In the genomic region with DNA sequence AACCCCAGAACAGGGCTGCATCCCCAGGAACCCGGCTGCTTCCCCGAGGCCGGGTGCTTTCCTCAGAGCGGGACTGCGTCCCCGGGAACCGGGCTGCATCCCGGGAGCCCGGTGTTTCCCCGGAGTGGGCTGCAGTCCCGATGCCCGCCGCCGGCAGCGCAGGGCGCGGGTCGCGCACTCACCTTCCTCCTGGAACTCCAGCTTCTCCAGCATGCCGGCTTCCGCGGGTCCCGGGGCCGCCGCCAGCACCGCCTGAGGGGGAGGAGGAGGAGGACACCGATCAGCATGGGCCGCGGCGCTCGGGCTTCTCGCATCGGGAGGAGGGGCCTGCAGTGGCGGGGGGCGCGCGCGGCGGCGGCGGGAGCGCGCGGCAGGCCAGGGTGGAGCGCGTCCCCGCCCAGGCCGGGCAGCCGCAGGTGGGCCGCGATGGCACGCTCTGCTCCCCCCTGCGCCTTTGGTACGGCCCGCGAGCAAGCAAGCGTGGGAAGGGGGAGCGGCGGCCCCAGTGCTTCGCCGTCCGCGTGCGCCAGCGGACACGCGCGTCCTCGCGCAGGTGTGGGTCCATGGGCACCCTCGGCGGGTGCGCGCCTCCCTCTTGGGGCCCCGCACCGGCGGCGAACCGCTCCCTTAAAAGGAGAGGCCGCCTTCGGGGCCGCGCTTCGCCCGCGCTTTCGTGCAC, we compare ENCODE assay signal across 7 mouse cellular contexts.
DNase-seq lines count a peak whose midpoint lies in the region; ATAC-seq and TF ChIP-seq lines count a peak whose summit lies in the region.

No protein-coding gene starts in this region.

- peak overlapping the region; percentile 78 for H3K4me3 ChIP-seq in limb, embryonic 11.5 days (ENCODE audit: low read depth, low read length)
- H3K4me3 ChIP-seq in midbrain, embryonic 15.5 days: peak overlapping the region; percentile 69
- peak overlapping the region; percentile 92 for H3K4me3 ChIP-seq in spleen, adult 2 months (ENCODE audit: extremely low read depth, insufficient read depth, insufficient read length)

- no peaks in the 10 kb centered on the region for H3K36me3 ChIP-seq in limb, embryonic 11.5 days (ENCODE audit: control insufficient read depth, insufficient read depth, low read length)
- no peaks in the 10 kb centered on the region for H3K36me3 ChIP-seq in midbrain, embryonic 15.5 days (replicated peaks)
- H3K36me3 ChIP-seq in spleen, adult 2 months (ENCODE audit: control insufficient read depth, insufficient read depth, low read length): no peaks in the 10 kb centered on the region

- peak; percentile 42; the same call in 1 of the 2 replicates for TF ChIP-seq CTCF in spleen, adult 2 months (IDR thresholded peaks at IDR 0.05; ENCODE audit: extremely low read depth, insufficient read depth, insufficient read length, insufficient replicate concordance)

- peak; percentile 87 for DNase-seq in adrenal gland, postnatal 10 days
- DNase-seq in embryo, embryonic 11 days: peak; percentile 93
- DNase-seq in kidney, adult 11 months: peak; percentile 85
- peak; percentile 89 for DNase-seq in limb, embryonic 11.5 days (ENCODE audit: low spot score)
- peak; percentile 88 to 91 for DNase-seq in spleen, adult 2 months (ENCODE audit: low read depth in 1 of 2, low spot score in 2 of 2)

- H3K9me3 ChIP-seq in limb, embryonic 11.5 days (ENCODE audit: control insufficient read depth, low read length): no peaks in the 10 kb centered on the region
- H3K9me3 ChIP-seq in midbrain, embryonic 15.5 days: no peaks in the 10 kb centered on the region

- WGBS in limb, embryonic 11.5 days: under 1% methylated on average over 40 of the region's 87 CpGs
- WGBS in midbrain, embryonic 15.5 days: under 1% methylated on average over 61 of the region's 87 CpGs
- under 1% methylated on average over 68 of the region's 87 CpGs for WGBS in spleen, adult 2 months

- ATAC-seq in granulocyte monocyte progenitor cell, adult 5-6 weeks (replicated peaks; ENCODE audit: poor library complexity, severe bottlenecking): peak; percentile 73
- ATAC-seq in limb, embryonic 11.5 days (ENCODE audit: insufficient number of reproducible peaks, low FRiP score, low TSS enrichment, low read depth): peak; percentile 95
- ATAC-seq in midbrain, embryonic 15.5 days (replicated peaks): peak; percentile 96

- peak overlapping the region; percentile 77 for H3K27ac ChIP-seq in limb, embryonic 11.5 days (replicated peaks; ENCODE audit: low read depth, low read length)
- peak overlapping the region; percentile 96 for H3K27ac ChIP-seq in midbrain, embryonic 15.5 days
- H3K27ac ChIP-seq in spleen, adult 2 months (ENCODE audit: insufficient read depth, low read length): peak overlapping the region; percentile 98

- peaks cover 8% of the 10 kb centered on the region; the same call in 1 of the 2 replicates for H3K4me1 ChIP-seq in limb, embryonic 11.5 days (ENCODE audit: control insufficient read depth, insufficient read depth, low read length)
- peaks cover 28% of the 10 kb centered on the region for H3K4me1 ChIP-seq in midbrain, embryonic 15.5 days
- H3K4me1 ChIP-seq in spleen, adult 2 months (ENCODE audit: control insufficient read depth, insufficient read depth, insufficient read length): no peaks in the 10 kb centered on the region; the same call in 1 of the 2 replicates

- TF ChIP-seq POLR2A in spleen, adult 2 months (IDR thresholded peaks at IDR 0.05; ENCODE audit: low read depth, low read length): no peak

- no peaks in the 10 kb centered on the region for H3K27me3 ChIP-seq in limb, embryonic 11.5 days (ENCODE audit: control insufficient read depth, insufficient read depth, low read length)
- no peaks in the 10 kb centered on the region for H3K27me3 ChIP-seq in midbrain, embryonic 15.5 days (replicated peaks)
- no peaks in the 10 kb centered on the region for H3K27me3 ChIP-seq in spleen, adult 2 months (ENCODE audit: control insufficient read depth, insufficient read depth, low read length)

- H3K9ac ChIP-seq in limb, embryonic 11.5 days (ENCODE audit: low read length): peak overlapping the region; percentile 91
- peak overlapping the region; percentile 79 for H3K9ac ChIP-seq in midbrain, embryonic 15.5 days

- peak overlapping the region; percentile 81 for H3K4me2 ChIP-seq in limb, embryonic 11.5 days (ENCODE audit: low read depth, severe bottlenecking)
- peak overlapping the region; percentile 63 for H3K4me2 ChIP-seq in midbrain, embryonic 15.5 days

Comparison
In these comparisons a context has a peak if more than half of its experiments do, and no peak if none do; other contexts are left out.
1. Peak in every context shown above with its lines: DNase-seq, ATAC-seq, H3K4me3 ChIP-seq and H3K27ac ChIP-seq.